Mouse (Mus musculus): Measurements from ENCODE around the gene Opa1. TPM values are rescaled to one million over a fixed set of nuclear protein-coding genes. Genes with fewer than 3 reads are reported as not detected.
A peak's percentile ranks its signal among the peaks of the same experiment; 100 is the strongest.

The Opa1 gene
- polyA plus RNA-seq, 1 experiment = 53.5 TPM

DNA sequence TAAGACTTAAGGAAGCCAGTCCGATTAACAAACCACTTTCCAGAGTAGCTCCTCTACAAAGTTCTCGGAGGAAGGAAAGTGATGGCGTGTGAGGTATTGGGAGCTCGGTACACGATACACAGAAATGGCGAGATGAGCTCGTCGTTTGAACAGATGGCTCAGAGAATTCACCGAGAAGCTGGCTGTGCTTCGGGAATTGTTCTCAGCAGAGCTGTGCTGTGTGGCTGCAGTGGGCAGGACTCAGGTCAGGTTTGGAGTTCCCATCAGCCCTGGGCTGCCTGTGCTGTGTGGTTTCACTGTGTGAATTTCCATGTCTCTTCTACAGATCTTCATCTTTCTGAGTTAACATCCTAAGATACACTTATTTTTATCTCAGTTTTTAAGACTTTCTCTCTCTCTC is 77.8 kb downstream of the Opa1 start:
- Histone ChIP-seq H3K27me3 (ENCODE audit: control insufficient read depth, insufficient read depth, low read length) (no peaks in the 10 kb centered on the region), H3K4me1 (ENCODE audit: control insufficient read depth, insufficient read depth, low read length) (peaks cover 3% of the 10 kb centered on the region; the same call in 1 of the 2 replicates), H3K4me3 (replicated peaks; ENCODE audit: insufficient read depth, low read depth, low read length) (no peak overlapping the region), H3K27ac (ENCODE audit: insufficient read depth, low read length) (no peak overlapping the region)
- no peak for TF ChIP-seq POLR2A (IDR thresholded peaks at IDR 0.05; ENCODE audit: borderline replicate concordance, insufficient read depth, low read length)
- TF ChIP-seq CTCF (IDR thresholded peaks at IDR 0.05; ENCODE audit: borderline replicate concordance, insufficient read depth, low read depth, low read length) = no peak
- 26% methylated on average over 10 of the region's 10 CpGs for WGBS
- DNase-seq = peak; percentile 20 to 21

DNA sequence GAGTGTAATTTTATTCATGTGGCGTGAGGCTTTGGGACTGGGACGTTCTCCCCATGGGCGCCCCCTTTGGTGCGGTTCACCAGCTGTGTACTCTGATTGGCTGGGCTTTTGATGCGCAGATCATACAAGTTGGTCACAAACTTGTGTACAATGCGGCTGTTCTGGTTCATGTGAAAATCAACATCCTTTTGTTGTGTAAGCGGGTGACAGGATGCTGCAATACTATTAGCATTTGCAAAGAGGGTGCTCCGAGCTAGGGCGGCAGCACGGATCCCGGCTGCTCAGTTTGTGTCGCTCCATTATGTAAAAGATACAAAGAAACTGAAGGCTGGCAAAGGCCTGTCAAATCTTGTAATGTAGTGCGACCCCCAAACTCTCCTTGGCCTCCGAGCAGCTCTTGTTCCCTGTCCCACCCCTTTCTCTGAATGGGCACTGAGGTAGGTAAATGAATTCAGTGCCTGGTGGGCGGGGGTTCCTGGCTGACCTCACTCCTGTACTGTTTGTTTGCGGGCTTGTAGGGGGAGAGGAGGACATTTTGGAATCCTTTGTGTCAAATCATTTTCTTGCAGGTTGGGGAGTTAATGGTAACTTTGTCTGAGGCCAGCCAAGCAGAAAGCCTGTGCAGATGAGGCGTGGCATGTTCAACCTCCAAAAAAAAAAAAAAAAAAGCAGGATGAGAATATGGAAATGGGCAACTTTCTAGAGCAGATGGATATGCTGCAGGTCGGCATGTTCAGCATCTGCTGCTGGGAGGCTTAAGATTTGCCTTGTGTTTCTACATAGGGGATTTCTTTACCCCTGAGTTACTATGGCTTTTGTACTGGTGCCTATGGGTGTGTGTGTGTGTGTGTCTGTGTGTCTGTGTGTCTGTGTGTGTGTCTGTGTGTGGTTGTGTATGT is 78.8 kb downstream of the Opa1 start:
- Histone ChIP-seq H3K27me3 (ENCODE audit: control insufficient read depth, insufficient read depth, low read length) (no peaks in the 10 kb centered on the region), H3K4me1 (ENCODE audit: control insufficient read depth, insufficient read depth, low read length) (peaks cover 3% of the 10 kb centered on the region; the same call in 1 of the 2 replicates), H3K27ac (ENCODE audit: insufficient read depth, low read length) (no peak overlapping the region), H3K4me3 (replicated peaks; ENCODE audit: insufficient read depth, low read depth, low read length) (no peak overlapping the region)
- 29% methylated on average over 18 of the region's 18 CpGs for WGBS
- no peak for TF ChIP-seq CTCF (IDR thresholded peaks at IDR 0.05; ENCODE audit: borderline replicate concordance, insufficient read depth, low read depth, low read length)
- TF ChIP-seq POLR2A (IDR thresholded peaks at IDR 0.05; ENCODE audit: borderline replicate concordance, insufficient read depth, low read length) = no peak
- no peak for DNase-seq

DNA sequence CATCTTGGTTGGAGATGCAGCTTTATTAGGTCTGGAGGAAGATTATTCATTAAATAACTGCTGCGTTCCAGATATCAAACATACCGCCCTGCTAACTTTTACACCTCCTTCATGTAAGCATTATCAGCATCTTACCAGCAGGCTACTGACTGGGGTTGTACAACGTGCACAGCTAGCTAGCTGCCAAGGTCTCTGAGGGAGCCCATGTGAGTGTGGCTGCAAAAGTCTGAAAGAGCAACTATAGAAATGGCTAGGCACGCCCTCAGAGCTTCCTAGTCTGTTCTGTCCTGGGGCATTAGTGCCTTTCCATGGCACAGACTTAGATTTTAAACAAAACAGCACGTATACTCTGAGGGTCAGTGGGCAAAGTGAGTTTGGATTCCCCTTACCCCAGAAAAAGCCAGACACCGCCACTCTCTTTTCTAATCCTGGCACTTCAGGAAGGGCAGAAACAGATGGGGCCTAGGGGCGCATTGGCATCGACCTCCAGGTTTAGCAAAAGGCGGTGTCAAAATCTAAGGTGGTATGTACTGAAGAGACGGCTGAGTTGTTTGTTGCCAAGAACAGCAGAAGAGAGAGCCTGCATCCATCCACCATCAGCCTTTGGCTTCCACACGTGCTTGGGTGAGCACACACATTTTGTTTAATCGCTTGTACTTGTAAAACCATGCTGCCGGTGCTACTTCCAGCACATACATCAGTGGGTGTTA is 80.1 kb downstream of the Opa1 start:
- WGBS = 47% methylated on average over 13 of the region's 13 CpGs
- no peak for TF ChIP-seq CTCF (IDR thresholded peaks at IDR 0.05; ENCODE audit: borderline replicate concordance, insufficient read depth, low read depth, low read length)
- TF ChIP-seq POLR2A (IDR thresholded peaks at IDR 0.05; ENCODE audit: borderline replicate concordance, insufficient read depth, low read length) = no peak
- Histone ChIP-seq H3K4me3 (replicated peaks; ENCODE audit: insufficient read depth, low read depth, low read length) (no peak overlapping the region), H3K27ac (ENCODE audit: insufficient read depth, low read length) (no peak overlapping the region), H3K27me3 (ENCODE audit: control insufficient read depth, insufficient read depth, low read length) (no peaks in the 10 kb centered on the region; the same call in 1 of the 2 replicates), H3K4me1 (ENCODE audit: control insufficient read depth, insufficient read depth, low read length) (peaks cover 3% of the 10 kb centered on the region; the same call in 1 of the 2 replicates)
- no peak for DNase-seq

DNA sequence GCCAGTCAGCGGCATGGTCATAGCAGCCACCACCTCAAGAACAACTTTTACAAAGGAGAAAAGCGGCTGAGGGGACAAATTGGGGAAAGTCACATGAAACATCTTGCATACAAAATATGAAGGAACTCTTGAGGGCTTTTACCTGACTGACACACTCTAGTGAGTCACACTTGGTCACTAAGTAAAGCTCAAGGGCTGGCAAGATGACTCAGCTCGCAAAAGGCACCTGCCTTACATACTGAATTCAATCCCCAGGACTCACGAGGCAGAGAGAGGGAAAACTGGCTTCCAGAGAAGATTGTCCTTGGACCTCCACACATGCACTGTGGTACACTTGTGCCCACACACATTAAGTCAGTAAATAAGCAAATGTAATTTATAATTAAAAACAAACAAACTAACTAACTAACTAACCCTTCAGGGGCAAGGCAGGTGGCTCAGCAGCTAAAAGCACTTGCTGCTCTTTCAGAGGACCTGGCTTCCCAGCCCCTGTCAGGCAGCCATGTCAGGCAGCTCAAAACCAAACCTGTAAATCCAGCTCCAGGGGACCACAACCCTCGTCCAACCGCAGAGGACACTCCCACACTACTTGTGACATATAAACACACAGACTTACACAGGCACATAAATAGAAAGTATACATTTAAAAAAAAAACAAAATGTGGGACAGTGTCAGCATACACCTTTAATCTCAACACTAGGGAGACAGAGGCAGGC is 84.1 kb downstream of the Opa1 start:
- H3K27ac ChIP-seq (ENCODE audit: insufficient read depth, low read length) = no peak overlapping the region
- H3K4me3 ChIP-seq (replicated peaks; ENCODE audit: insufficient read depth, low read depth, low read length) = no peak overlapping the region
- TF ChIP-seq POLR2A (IDR thresholded peaks at IDR 0.05; ENCODE audit: borderline replicate concordance, insufficient read depth, low read length) (no peak), CTCF (IDR thresholded peaks at IDR 0.05; ENCODE audit: borderline replicate concordance, insufficient read depth, low read depth, low read length) (no peak)
- no peaks in the 10 kb centered on the region; the same call in 1 of the 2 replicates for H3K27me3 ChIP-seq (ENCODE audit: control insufficient read depth, insufficient read depth, low read length)
- H3K4me1 ChIP-seq (ENCODE audit: control insufficient read depth, insufficient read depth, low read length) = peaks cover 3% of the 10 kb centered on the region; the same call in 1 of the 2 replicates
- 87% methylated on average over 6 of the region's 6 CpGs for WGBS
- DNase-seq = no peak

DNA sequence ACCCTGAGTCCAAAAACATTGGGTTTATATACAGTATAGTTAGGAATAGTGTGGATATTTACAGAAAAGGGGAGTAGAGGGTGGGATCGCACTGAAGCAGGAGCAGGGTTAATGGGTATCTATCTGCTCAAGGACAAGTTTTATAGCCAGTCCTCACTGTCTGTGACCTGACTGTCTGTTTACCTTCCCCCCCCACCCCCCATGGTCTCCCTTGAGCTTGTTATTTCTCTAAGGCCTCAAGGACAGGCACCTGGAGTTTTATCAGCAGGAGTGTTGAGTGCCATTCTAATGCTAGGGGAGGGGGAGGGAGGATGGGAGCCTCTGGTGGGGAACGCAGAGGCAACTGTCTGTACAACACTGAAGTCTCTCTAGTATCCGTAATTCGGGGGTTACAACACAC is 85.3 kb downstream of the Opa1 start:
- H3K4me3 ChIP-seq (replicated peaks; ENCODE audit: insufficient read depth, low read depth, low read length) = no peak overlapping the region
- WGBS = 79% methylated on average over 4 of the region's 4 CpGs
- no peaks in the 10 kb centered on the region for H3K4me1 ChIP-seq (ENCODE audit: control insufficient read depth, insufficient read depth, low read length)
- DNase-seq = no peak
- TF ChIP-seq CTCF (IDR thresholded peaks at IDR 0.05; ENCODE audit: borderline replicate concordance, insufficient read depth, low read depth, low read length) = no peak
- no peak for TF ChIP-seq POLR2A (IDR thresholded peaks at IDR 0.05; ENCODE audit: borderline replicate concordance, insufficient read depth, low read length)
- no peak overlapping the region for H3K27ac ChIP-seq (ENCODE audit: insufficient read depth, low read length)
- H3K27me3 ChIP-seq (ENCODE audit: control insufficient read depth, insufficient read depth, low read length) = no peaks in the 10 kb centered on the region; the same call in 1 of the 2 replicates

DNA sequence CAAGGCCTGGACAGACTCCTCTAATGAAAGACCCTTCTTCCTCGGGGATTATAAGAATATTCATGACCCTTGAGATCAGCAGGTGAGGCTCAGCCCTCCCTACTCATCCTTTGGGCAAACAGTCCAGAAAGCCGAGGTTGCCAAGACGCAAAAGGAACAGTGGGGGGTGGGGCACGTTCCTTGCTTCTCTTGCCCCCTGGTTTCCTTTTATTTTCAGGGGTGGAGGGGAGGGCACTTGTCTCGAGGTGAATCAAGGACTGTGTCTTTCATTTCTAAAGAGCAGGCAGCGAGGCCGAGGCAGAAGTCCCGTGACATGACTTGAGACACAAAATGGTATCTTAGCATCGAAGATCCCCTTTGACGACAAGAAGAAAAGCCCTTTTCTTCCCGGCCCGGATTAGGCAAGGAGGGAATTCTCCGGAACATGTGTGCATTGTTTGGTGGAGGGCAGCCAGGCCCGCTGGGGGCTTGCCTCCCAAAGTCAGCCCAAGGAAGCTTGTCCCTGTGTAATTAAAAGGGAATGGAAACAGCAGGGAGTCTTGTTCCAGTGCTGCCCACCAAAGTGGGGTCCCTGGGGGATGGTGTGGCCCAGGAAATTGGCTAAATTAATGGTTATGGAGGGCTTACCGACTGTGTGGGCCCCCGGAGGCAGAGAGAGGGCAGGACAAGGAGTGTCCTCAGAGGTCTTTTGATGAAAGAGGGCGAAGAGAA is 88.0 kb downstream of the Opa1 start:
- DNase-seq = no peak
- TF ChIP-seq CTCF (IDR thresholded peaks at IDR 0.05; ENCODE audit: borderline replicate concordance, insufficient read depth, low read depth, low read length) (no peak), POLR2A (IDR thresholded peaks at IDR 0.05; ENCODE audit: borderline replicate concordance, insufficient read depth, low read length) (no peak)
- Histone ChIP-seq H3K27me3 (ENCODE audit: control insufficient read depth, insufficient read depth, low read length) (no peaks in the 10 kb centered on the region; the same call in 1 of the 2 replicates), H3K4me3 (replicated peaks; ENCODE audit: insufficient read depth, low read depth, low read length) (no peak overlapping the region), H3K4me1 (ENCODE audit: control insufficient read depth, insufficient read depth, low read length) (no peaks in the 10 kb centered on the region), H3K27ac (ENCODE audit: insufficient read depth, low read length) (no peak overlapping the region)
- 31% methylated on average over 17 of the region's 17 CpGs for WGBS

DNA sequence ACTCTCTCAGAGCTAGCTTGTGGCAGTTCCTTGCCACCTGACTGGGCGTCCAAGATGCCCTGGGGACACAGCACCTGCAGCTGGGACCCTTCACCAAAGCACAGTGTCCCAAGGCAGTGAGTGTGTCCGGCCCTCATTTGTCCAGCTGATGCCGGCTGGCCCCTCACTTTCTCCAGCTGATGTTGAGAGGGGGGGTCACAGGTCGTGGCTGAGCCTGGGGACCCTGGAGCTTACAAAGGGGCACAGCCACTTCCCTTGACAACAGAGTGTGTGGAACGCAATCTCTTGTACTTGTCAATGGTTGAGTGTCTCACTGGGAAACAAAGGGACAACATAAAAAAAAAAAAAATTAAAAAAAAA is 88.5 kb downstream of the Opa1 start:
- Histone ChIP-seq H3K4me3 (replicated peaks; ENCODE audit: insufficient read depth, low read depth, low read length) (no peak overlapping the region), H3K27ac (ENCODE audit: insufficient read depth, low read length) (no peak overlapping the region), H3K27me3 (ENCODE audit: control insufficient read depth, insufficient read depth, low read length) (no peaks in the 10 kb centered on the region; the same call in 1 of the 2 replicates), H3K4me1 (ENCODE audit: control insufficient read depth, insufficient read depth, low read length) (no peaks in the 10 kb centered on the region)
- TF ChIP-seq POLR2A (IDR thresholded peaks at IDR 0.05; ENCODE audit: borderline replicate concordance, insufficient read depth, low read length) (no peak), CTCF (IDR thresholded peaks at IDR 0.05; ENCODE audit: borderline replicate concordance, insufficient read depth, low read depth, low read length) (no peak)
- 42% methylated on average over 5 of the region's 5 CpGs for WGBS
- DNase-seq = no peak
